Mouse (Mus musculus): ENCODE results near the gene Preb. TPM values are rescaled to one million over a fixed set of nuclear protein-coding genes. Genes with fewer than 3 reads are reported as not detected.
A peak's percentile ranks its signal among the peaks of the same experiment; 100 is the strongest.

Gene Preb
- total and polyA plus RNA-seq, 3 experiments = 87.3 to 145 (median 96.5) TPM

- no peak for DNase-seq (ENCODE audit: extremely low read depth)
- no peaks in the 10 kb centered on the region for H3K36me3 ChIP-seq (replicated peaks in 1 of 2; ENCODE audit: control insufficient read depth in 1 of 2, insufficient read depth in 1 of 2, low read length in 1 of 2)
- no peaks in the 10 kb centered on the region for H3K79me2 ChIP-seq (replicated peaks; ENCODE audit: control insufficient read depth, extremely low read depth, insufficient read depth, poor library complexity, severe bottlenecking)
- H3K4me3 ChIP-seq (replicated peaks in 1 of 3; ENCODE audit: low read depth in 2 of 3, low read length in 2 of 3, poor library complexity in 1 of 3) = no peak overlapping the region
- H3K9me3 ChIP-seq (replicated peaks; ENCODE audit: low read length) = no peaks in the 10 kb centered on the region
- H3K9ac ChIP-seq (ENCODE audit: insufficient read depth, low read depth) = no peak overlapping the region
- dilution Hi-C loops (cut with MboI; ENCODE audit: extremely low pct_ligation_motif_present, extremely low pct_unique_long_range_greater_than_20kb, low sequenced_read_pairs) = no loop called here
- in situ Hi-C loops (cut with MboI; ENCODE audit: low pct_ligation_motif_present, low pct_unique_long_range_greater_than_20kb, low sequenced_read_pairs) = loop anchor here (5.0 kb wide), 1 partner anchor 74 kb away; no protein-coding TSS in a partner anchor
- peaks cover 59% of the 10 kb centered on the region for H3K27me3 ChIP-seq (replicated peaks)
- H3K27ac ChIP-seq (ENCODE audit: insufficient read depth, low read depth) = no peak overlapping the region
- no peak overlapping the region for H3K4me2 ChIP-seq (ENCODE audit: insufficient read depth, low read depth, poor library complexity, severe bottlenecking)
- TF ChIP-seq MYC (IDR thresholded peaks at IDR 0.05; ENCODE audit: low read depth, low read length) (peak; percentile 27; the same call in 1 of the 2 replicates), HCFC1 (IDR thresholded peaks at IDR 0.05; ENCODE audit: low read depth, low read length) (peak; percentile 92), KAT2A (IDR thresholded peaks at IDR 0.05; ENCODE audit: insufficient replicate concordance, low read length) (peak; percentile 54; the same call in 1 of the 2 replicates), ELF1 (IDR thresholded peaks at IDR 0.05; ENCODE audit: low read depth, low read length) (no peak)
- peaks cover 0 to 27% of the 10 kb centered on the region in 2 experiments; a peak in 3 of 4 replicates for H3K4me1 ChIP-seq (ENCODE audit: control insufficient read depth in 1 of 2, insufficient read depth in 2 of 2)
Measured at GRCm38 (mm10) chr5:30927945-30928529, 32.1 kb downstream of the Preb start.

- Histone ChIP-seq H3K9ac (ENCODE audit: insufficient read depth, low read depth) (no peak overlapping the region), H3K4me1 (ENCODE audit: control insufficient read depth in 1 of 2, insufficient read depth in 2 of 2) (peaks cover 0 to 33% of the 10 kb centered on the region in 2 experiments; a peak in 3 of 4 replicates), H3K27ac (ENCODE audit: insufficient read depth, low read depth) (no peak overlapping the region), H3K4me3 (replicated peaks in 1 of 3; ENCODE audit: low read depth in 2 of 3, low read length in 2 of 3, poor library complexity in 1 of 3) (no peak overlapping the region), H3K9me3 (replicated peaks; ENCODE audit: low read length) (no peaks in the 10 kb centered on the region), H3K79me2 (replicated peaks; ENCODE audit: control insufficient read depth, extremely low read depth, insufficient read depth, poor library complexity, severe bottlenecking) (no peaks in the 10 kb centered on the region), H3K27me3 (replicated peaks) (peaks cover 68% of the 10 kb centered on the region), H3K4me2 (ENCODE audit: insufficient read depth, low read depth, poor library complexity, severe bottlenecking) (no peak overlapping the region), H3K36me3 (replicated peaks in 1 of 2; ENCODE audit: control insufficient read depth in 1 of 2, insufficient read depth in 1 of 2, low read length in 1 of 2) (no peaks in the 10 kb centered on the region)
- in situ Hi-C loops (cut with MboI; ENCODE audit: low pct_ligation_motif_present, low pct_unique_long_range_greater_than_20kb, low sequenced_read_pairs) = loop anchor here (5.0 kb wide), 1 partner anchor 76 kb away; no protein-coding TSS in a partner anchor
- dilution Hi-C loops (cut with MboI; ENCODE audit: extremely low pct_ligation_motif_present, extremely low pct_unique_long_range_greater_than_20kb, low sequenced_read_pairs) = no loop called here
- TF ChIP-seq TCF12 (IDR thresholded peaks at IDR 0.05; ENCODE audit: low read depth, low read length) (no peak), CHD1 (IDR thresholded peaks at IDR 0.05; ENCODE audit: low read depth, low read length) (no peak), RCOR1 (conservative IDR thresholded peaks at IDR 0.05; ENCODE audit: low read depth, low read length) (no peak), ZC3H11A (IDR thresholded peaks at IDR 0.05; ENCODE audit: low read depth, low read length) (no peak), MAX (IDR thresholded peaks at IDR 0.05; ENCODE audit: low read length) (no peak), E2F4 (IDR thresholded peaks at IDR 0.05; ENCODE audit: insufficient replicate concordance, low read depth, low read length) (no peak), JUN (IDR thresholded peaks at IDR 0.05; ENCODE audit: insufficient read depth, low read depth, low read length) (no peak), JUND (conservative IDR thresholded peaks at IDR 0.05; ENCODE audit: low read depth, low read length) (no peak), IRF4 (IDR thresholded peaks at IDR 0.05; ENCODE audit: low read depth, low read length) (no peak)
- DNase-seq (ENCODE audit: extremely low read depth) = no peak
Measured at GRCm38 (mm10) chr5:30926073-30926472, 34.1 kb downstream of the Preb start.

Measured in CH12.LX (cell line).